Comparison of ENCODE assay signal across 13 mouse cellular contexts in genomic region chr10:81184765-81185164, GRCm38 (mm10). TPM values are rescaled to one million over a fixed set of nuclear protein-coding genes. Genes with fewer than 3 reads are reported as not detected.
DNase-seq lines count a peak whose midpoint lies in the region; ATAC-seq and TF ChIP-seq lines count a peak whose summit lies in the region.
"Had no signal": no experiment of that assay in that cellular context is flagged by ENCODE, and none has a peak within 500 bp of the region (broad histone marks: within the 10 kb centered on the region; RNA-seq: fewer than 3 reads in every experiment).

No protein-coding gene starts in this region.

- H3K27ac ChIP-seq in heart, embryonic 13.5 days (replicated peaks) = peak overlapping the region; percentile 94
- H3K27ac ChIP-seq in bone marrow macrophage, adult 2 months (ENCODE audit: insufficient read depth, low read depth, low read length) = peak overlapping the region; percentile 74
- H3K27ac ChIP-seq in liver, embryonic 13.5 days = peak overlapping the region; percentile 65; the same call in 1 of the 2 replicates
- H3K27ac ChIP-seq in cerebellum, adult 2 months (ENCODE audit: insufficient read depth, low read length) = no peak overlapping the region

- no peak for ATAC-seq in heart, embryonic 13.5 days (ENCODE audit: extremely low read depth, insufficient number of reproducible peaks, low FRiP score, low TSS enrichment)
- no peak for ATAC-seq in liver, embryonic 13.5 days (ENCODE audit: low read depth)

- no peak for DNase-seq in heart, adult 11 months
- DNase-seq in 3T3-L1 (ENCODE audit: low read depth, low spot score) = peak; percentile 65
- DNase-seq in liver, embryonic 13.5 days = no peak
- DNase-seq in layer of hippocampus, postnatal 36 days = no peak
- no peak for DNase-seq in cerebellum, adult 2 months
- DNase-seq in cerebellum, adult 18-20 months = no peak
- DNase-seq: adrenal gland, postnatal 36 days; thymus, postnatal 36 days had no signal

- H3K27me3 ChIP-seq in heart, embryonic 13.5 days (replicated peaks) = no peaks in the 10 kb centered on the region
- H3K27me3 ChIP-seq in liver, embryonic 13.5 days = no peaks in the 10 kb centered on the region
- no peaks in the 10 kb centered on the region for H3K27me3 ChIP-seq in cerebellum, adult 2 months (ENCODE audit: control insufficient read depth, insufficient read depth, low read length)

- TF ChIP-seq CTCF in bone marrow macrophage, adult 2 months (IDR thresholded peaks at IDR 0.05; ENCODE audit: low read depth, low read length) = no peak
- TF ChIP-seq CTCF in cerebellum, adult 2 months (IDR thresholded peaks at IDR 0.05; ENCODE audit: borderline replicate concordance, insufficient read depth, low read depth, low read length) = no peak

- peak overlapping the region; percentile 6; the same call in 1 of the 2 replicates for H3K4me3 ChIP-seq in heart, embryonic 13.5 days
- no peak overlapping the region for H3K4me3 ChIP-seq in bone marrow macrophage, adult 2 months (ENCODE audit: insufficient read depth, low read length)
- H3K4me3 ChIP-seq in liver, embryonic 13.5 days (replicated peaks) = no peak overlapping the region
- H3K4me3 ChIP-seq in cerebellum, adult 2 months (replicated peaks; ENCODE audit: insufficient read depth, low read depth, low read length) = no peak overlapping the region

- 13% methylated on average over 4 of the region's 4 CpGs for WGBS in heart, embryonic 13.5 days
- 68% methylated on average over 4 of the region's 4 CpGs for WGBS in liver, embryonic 13.5 days (ENCODE audit: insufficient replicate concordance)
- 70% methylated on average over 4 of the region's 4 CpGs for whole genome bisulfite sequencing in cerebellum, adult 2 months

- TF ChIP-seq POLR2A in bone marrow macrophage, adult 2 months (IDR thresholded peaks at IDR 0.05; ENCODE audit: borderline replicate concordance, low read depth, low read length) = no peak
- no peak for TF ChIP-seq POLR2A in cerebellum, adult 2 months (IDR thresholded peaks at IDR 0.05; ENCODE audit: borderline replicate concordance, insufficient read depth, low read length)

- peak overlapping the region; percentile 89 for H3K9ac ChIP-seq in heart, embryonic 13.5 days
- no peak overlapping the region for H3K9ac ChIP-seq in liver, embryonic 13.5 days

- peaks cover 49% of the 10 kb centered on the region for H3K4me1 ChIP-seq in heart, embryonic 13.5 days
- peaks cover 16% of the 10 kb centered on the region for H3K4me1 ChIP-seq in bone marrow macrophage, adult 2 months (ENCODE audit: control insufficient read depth, insufficient read depth, low read length)
- peaks cover 47% of the 10 kb centered on the region for H3K4me1 ChIP-seq in liver, embryonic 13.5 days (replicated peaks)
- H3K4me1 ChIP-seq in cerebellum, adult 2 months (ENCODE audit: control insufficient read depth, insufficient read depth, low read length) = peaks cover 6% of the 10 kb centered on the region

- no peaks in the 10 kb centered on the region for H3K9me3 ChIP-seq in heart, embryonic 13.5 days
- no peaks in the 10 kb centered on the region for H3K9me3 ChIP-seq in liver, embryonic 13.5 days (replicated peaks)

- H3K36me3 ChIP-seq in heart, embryonic 13.5 days = peaks cover 79% of the 10 kb centered on the region
- H3K36me3 ChIP-seq in liver, embryonic 13.5 days = peaks cover 71% of the 10 kb centered on the region

- H3K4me2 ChIP-seq in heart, embryonic 13.5 days = peak overlapping the region; percentile 82
- 0 out of 2 replicates have a peak overlapping the region, but pooled peaks have one; percentile 81 for H3K4me2 ChIP-seq in liver, embryonic 13.5 days

RNA-seq across cellular contexts. Expression of gene 4930442H23Rik, which starts 1.1 kb away (rescaled TPM):
- polyA plus RNA-seq in heart, embryonic 13.5 days (2015; fragmentation: Nextera tagmentation; extraction: Ambion mirVana) = 0.27 TPM in 1 of 2 replicates, not detected in the other
- polyA plus RNA-seq in bone marrow macrophage, adult 2 months (2012; ENCODE audit: insufficient read depth, insufficient read length, missing spikeins) = not detected in 2 replicates
- polyA plus RNA-seq in liver, embryonic 13.5 days (2015; fragmentation: Nextera tagmentation; extraction: Ambion mirVana) = 0.08 TPM in 1 of 2 replicates, not detected in the other
- not detected for total RNA-seq in layer of hippocampus, postnatal 36 days (2021)
- polyA plus RNA-seq in cerebellum, adult 2 months (2012; rRNA removed) = not detected in 2 replicates
- total RNA-seq: adrenal gland, postnatal 36 days; heart, postnatal 14 days; layer of hippocampus, postnatal 25 days; megakaryocyte-erythroid progenitor cell, adult 5-6 weeks had no signal

RNA-seq across cellular contexts. Expression of gene Dapk3, which starts 2.0 kb away (rescaled TPM):
- polyA plus RNA-seq in heart, embryonic 13.5 days (2015; fragmentation: Nextera tagmentation; extraction: Ambion mirVana) = 41.5 and 42.4 TPM in 2 replicates
- 36.4 and 39.8 TPM in 2 replicates for polyA plus RNA-seq in bone marrow macrophage, adult 2 months (2012; ENCODE audit: insufficient read depth, insufficient read length, missing spikeins)
- polyA plus RNA-seq in liver, embryonic 13.5 days (2015; fragmentation: Nextera tagmentation; extraction: Ambion mirVana) = 19.3 and 20.9 TPM in 2 replicates
- 10 to 100 TPM; 65.6 to 77.8 TPM for total RNA-seq in layer of hippocampus, postnatal 36 days (2021)
- 70.7 and 73.0 TPM in 2 replicates for polyA plus RNA-seq in cerebellum, adult 2 months (2012; rRNA removed)

RNA-seq across cellular contexts. Expression of gene Eef2, which starts 8.3 kb away (rescaled TPM):
- 393 and 411 TPM in 2 replicates for polyA plus RNA-seq in heart, embryonic 13.5 days (2015; fragmentation: Nextera tagmentation; extraction: Ambion mirVana)
- polyA plus RNA-seq in bone marrow macrophage, adult 2 months (2012; ENCODE audit: insufficient read depth, insufficient read length, missing spikeins) = 877 and 1,003 TPM in 2 replicates
- 369 and 384 TPM in 2 replicates for polyA plus RNA-seq in liver, embryonic 13.5 days (2015; fragmentation: Nextera tagmentation; extraction: Ambion mirVana)
- 100 to 1,000 TPM; 868 to 892 TPM for total RNA-seq in layer of hippocampus, postnatal 36 days (2021)
- polyA plus RNA-seq in cerebellum, adult 2 months (2012; rRNA removed) = 1,163 and 1,164 TPM in 2 replicates

RNA-seq across cellular contexts. Expression of gene Pias4, which starts 17.0 kb away (rescaled TPM):
- 35.7 and 40.3 TPM in 2 replicates for polyA plus RNA-seq in heart, embryonic 13.5 days (2015; fragmentation: Nextera tagmentation; extraction: Ambion mirVana)
- 21.9 and 28.2 TPM in 2 replicates for polyA plus RNA-seq in bone marrow macrophage, adult 2 months (2012; ENCODE audit: insufficient read depth, insufficient read length, missing spikeins)
- polyA plus RNA-seq in liver, embryonic 13.5 days (2015; fragmentation: Nextera tagmentation; extraction: Ambion mirVana) = 23.5 and 23.8 TPM in 2 replicates
- total RNA-seq in layer of hippocampus, postnatal 36 days (2021) = 10 to 100 TPM; 26.2 to 29.8 TPM
- 34.8 and 36.0 TPM in 2 replicates for polyA plus RNA-seq in cerebellum, adult 2 months (2012; rRNA removed)

RNA-seq across cellular contexts. Expression of gene Nmrk2, which starts 17.1 kb away (rescaled TPM):
- polyA plus RNA-seq in heart, embryonic 13.5 days (2015; fragmentation: Nextera tagmentation; extraction: Ambion mirVana) = 5.2 and 6.1 TPM in 2 replicates
- polyA plus RNA-seq in bone marrow macrophage, adult 2 months (2012; ENCODE audit: insufficient read depth, insufficient read length, missing spikeins) = not detected in 2 replicates
- polyA plus RNA-seq in liver, embryonic 13.5 days (2015; fragmentation: Nextera tagmentation; extraction: Ambion mirVana) = not detected in 2 replicates
- total RNA-seq in layer of hippocampus, postnatal 36 days (2021) = under 1 TPM; 0.20 to 0.25 TPM
- 0.16 and 0.33 TPM in 2 replicates for polyA plus RNA-seq in cerebellum, adult 2 months (2012; rRNA removed)
- total RNA-seq: adrenal gland, postnatal 36 days; megakaryocyte-erythroid progenitor cell, adult 5-6 weeks had no signal
